Mouse (Mus musculus) limb, embryonic 15.5 days (tissue): ENCODE data around the gene Rnf103. TPM values are rescaled to one million over a fixed set of nuclear protein-coding genes. Genes with fewer than 3 reads are reported as not detected.

Experiments
- ATAC-seq: fragments of 200-750 bp; cut with Nextera tagmentation; 2 replicates; pipeline ENCODE4 v1.8.0; 2017; ENCODE audit warnings: low read depth, moderate TSS enrichment; ENCODE audit not compliant: insufficient number of reproducible peaks, low FRiP score, low TSS enrichment
- H3K27ac ChIP-seq: fragments of 300-500 bp; sonication (generic); 2 replicates; pipeline ENCODE4 v1.5.1; 2015; ENCODE audit warnings: moderate library complexity, mild to moderate bottlenecking, inconsistent platforms
- H3K27me3 ChIP-seq: fragments of 300-500 bp; sonication (generic); 2 replicates; pipeline ENCODE4 v1.6.1; 2015; ENCODE audit warnings: inconsistent platforms
- H3K36me3 ChIP-seq: fragments of 300-500 bp; sonication (generic); 2 replicates; pipeline ENCODE4 v1.6.1; 2015; ENCODE audit warnings: inconsistent platforms
- H3K4me1 ChIP-seq: fragments of 300-500 bp; sonication (generic); 2 replicates; pipeline ENCODE4 v1.6.1; 2015; ENCODE audit warnings: inconsistent platforms
- H3K4me2 ChIP-seq: fragments of 300-500 bp; sonication (generic); 2 replicates; pipeline ENCODE4 v1.6.1; 2015; ENCODE audit warnings: mild to moderate bottlenecking, inconsistent platforms
- H3K4me3 ChIP-seq: fragments of 300-500 bp; sonication (generic); 2 replicates; pipeline ENCODE4 v1.5.1; 2015; ENCODE audit warnings: mild to moderate bottlenecking, inconsistent platforms
- H3K9ac ChIP-seq: fragments of 300-500 bp; sonication (generic); 2 replicates; pipeline ENCODE4 v1.6.1; 2015; ENCODE audit warnings: inconsistent platforms
- H3K9me3 ChIP-seq: fragments of 300-500 bp; sonication (generic); 2 replicates; pipeline ENCODE4 v1.6.1; 2016; ENCODE audit warnings: inconsistent platforms
- WGBS: fragments of 180-500 bp; shearing (Covaris S2); methylation state at CpG from one replicate; pipeline ENCODE4 v1.1.7; 2015; 5-methylcytosine and 5-hydroxymethylcytosine counted together
- polyA plus RNA-seq: library from polyadenylated mRNA; unstranded; fragments of >200 nt; fragmentation: Nextera tagmentation; extraction: Ambion mirVana; gene quantifications from 2 replicates; pipeline ENCODE4 v1.2.1, GENCODE M21; 2015

The Rnf103 gene
- polyA plus RNA-seq, 1 experiment from 2014 or later = 16.1 TPM

- Histone ChIP-seq H3K36me3 (peaks cover 5% of the 10 kb centered on the region; the same call in 1 of the 2 replicates), H3K9me3 (no peaks in the 10 kb centered on the region), H3K4me1 (no peaks in the 10 kb centered on the region), H3K4me3 (no peak overlapping the region), H3K27me3 (no peaks in the 10 kb centered on the region), H3K27ac (no peak overlapping the region), H3K9ac (no peak overlapping the region), H3K4me2 (no peak overlapping the region)
- 80% methylated on average over 2 of the region's 2 CpGs for WGBS
- ATAC-seq = no peak
Measured at GRCm38 (mm10) chr6:71555507-71555951, 61.8 kb downstream of the Rnf103 start.

DNA sequence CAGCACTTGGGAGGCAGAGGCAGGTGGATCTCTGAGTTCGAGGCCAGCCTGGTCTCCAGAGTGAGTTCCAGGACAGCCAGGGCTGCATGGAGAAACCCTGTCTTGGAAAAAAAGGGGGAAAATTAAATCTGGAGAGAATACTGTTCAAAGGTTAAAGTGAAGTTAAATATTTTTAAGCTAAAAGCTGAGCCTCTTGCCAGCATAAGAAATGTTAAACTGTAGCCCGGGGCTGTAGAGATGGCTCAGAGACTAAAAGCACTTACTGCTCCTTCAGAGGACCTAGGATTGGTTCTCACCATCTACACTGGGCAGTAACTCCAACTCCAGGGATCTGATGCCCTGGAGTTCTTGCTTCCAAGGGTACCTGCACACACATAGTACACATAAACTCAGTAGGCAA is 63.1 kb downstream of the Rnf103 start:
- Histone ChIP-seq H3K9ac (no peak overlapping the region), H3K27me3 (no peaks in the 10 kb centered on the region), H3K36me3 (peaks cover 15% of the 10 kb centered on the region), H3K4me3 (no peak overlapping the region), H3K9me3 (no peaks in the 10 kb centered on the region), H3K4me2 (no peak overlapping the region), H3K4me1 (no peaks in the 10 kb centered on the region), H3K27ac (no peak overlapping the region)
- no peak for ATAC-seq
- 96% methylated on average over 2 of the region's 2 CpGs for WGBS

Other genes with a start within 250 kb of the Rnf103 start
- gene Krcc1, start 222.2 kb upstream of the Rnf103 start, polyA plus RNA-seq = 48.2 and 51.2 TPM in 2 replicates
- gene Smyd1, start 171.7 kb upstream of the Rnf103 start, polyA plus RNA-seq = 9.6 and 17.0 TPM in 2 replicates
- not detected in 2 replicates for gene Cd8b1, start 171.1 kb upstream of the Rnf103 start, polyA plus RNA-seq
- gene Cd8a, start 120.5 kb upstream of the Rnf103 start, polyA plus RNA-seq = not detected in 2 replicates
- gene Rmnd5a, start 53.3 kb upstream of the Rnf103 start, polyA plus RNA-seq = 9.7 and 13.1 TPM in 2 replicates
- 70.0 and 71.7 TPM in 2 replicates for gene Chmp3, start 49.9 kb downstream of the Rnf103 start, polyA plus RNA-seq
- 41.8 and 42.5 TPM in 2 replicates for gene Kdm3a, start 139.1 kb downstream of the Rnf103 start, polyA plus RNA-seq
- 13.5 and 18.0 TPM in 2 replicates for gene Reep1, start 213.7 kb downstream of the Rnf103 start, polyA plus RNA-seq